Mouse (Mus musculus): ENCODE data around the gene Sp9.

DNA sequence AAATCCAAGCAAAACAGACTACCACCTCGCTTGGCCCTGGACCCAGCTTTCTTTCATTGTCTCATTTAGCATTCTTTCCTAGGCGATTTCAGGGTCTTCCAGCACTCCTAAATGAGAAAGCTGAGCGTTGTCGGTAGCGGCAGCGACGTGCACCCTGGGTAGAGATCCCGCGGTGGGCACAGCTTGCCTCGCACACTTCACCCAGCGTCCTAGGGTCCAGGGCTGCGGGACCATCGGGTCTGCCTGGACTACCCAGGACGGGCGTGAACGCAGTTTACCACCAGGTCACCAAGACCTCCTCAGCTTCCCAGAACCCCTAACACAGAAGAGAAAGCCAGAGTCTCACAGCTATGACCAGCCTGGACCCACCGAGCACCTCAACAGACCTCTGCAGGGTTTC, 7.1 kb downstream of the Sp9 start:
- TF ChIP-seq POLR2A (IDR thresholded peaks at IDR 0.05; ENCODE audit: extremely low read depth, insufficient read depth, low read length) = no peak
- no peak for TF ChIP-seq CTCF (IDR thresholded peaks at IDR 0.05; ENCODE audit: extremely low read depth, insufficient read depth, low read length)
